9 mouse cellular contexts compared by ENCODE assay signal in genomic region chr2:155805231-155805924, GRCm38 (mm10). TPM values are rescaled to one million over a fixed set of nuclear protein-coding genes. Genes with fewer than 3 reads are reported as not detected.
A peak's percentile ranks its signal among the peaks of the same experiment; 100 is the strongest.
DNase-seq lines count a peak whose midpoint lies in the region; TF ChIP-seq lines count a peak whose summit lies in the region.
"Had no signal": no experiment of that assay in that cellular context is flagged by ENCODE, and none has a peak within 500 bp of the region (broad histone marks: within the 10 kb centered on the region; RNA-seq: fewer than 3 reads in every experiment).

No protein-coding gene starts in this region.

- intact Hi-C loops in left cerebral cortex, postnatal 4 days (cut with DNase I), result no loop called here
- intact Hi-C loops in left cerebral cortex, postnatal 14 days (cut with DNase I), result no loop called here
- intact Hi-C loops in gastrocnemius, adult 2 months (cut with DNase I), result no loop called here

- H3K27ac ChIP-seq in gastrocnemius, adult 2 months, result peak overlapping the region; percentile 57
- H3K27ac ChIP-seq: embryonic facial prominence, embryonic 13.5 days had no signal

- TF ChIP-seq CTCF in gastrocnemius, adult 2 months (IDR thresholded peaks at IDR 0.05), result no peak

- H3K4me3 ChIP-seq in gastrocnemius, adult 2 months, result no peak overlapping the region
- H3K4me3 ChIP-seq: embryonic facial prominence, embryonic 13.5 days had no signal

- peak; percentile 94 for DNase-seq in left cerebral cortex, postnatal 4 days
- DNase-seq in left cerebral cortex, postnatal 14 days (ENCODE audit: low spot score in 2 of 2), result no peak
- DNase-seq in adrenal gland, adult 2 months, result peak; percentile 91
- DNase-seq in gastrocnemius, adult 2 months, result peak; percentile 86
- DNase-seq in lung, postnatal 36 days, result peak; percentile 55
- DNase-seq in thymus, postnatal 36 days, result no peak
- no peak for DNase-seq in T-cell, adult 2 months (ENCODE audit: low spot score)
- no peak for DNase-seq in right cerebral cortex, postnatal 25 days

RNA-seq across cellular contexts. Expression of gene BC029722, which starts 13.8 kb away (rescaled TPM):
- 10 to 100 TPM; 23.3 to 24.2 TPM for total RNA-seq in left cerebral cortex, postnatal 4 days (2021)
- total RNA-seq in left cerebral cortex, postnatal 14 days (2021), result 10 to 100 TPM; 45.7 to 50.3 TPM
- total RNA-seq in adrenal gland, adult 2 months (2021), result 100 to 1,000 TPM; 235 to 249 TPM
- 733 and 890 TPM in 2 replicates for polyA plus RNA-seq in adrenal gland, adult 2 months (2012; rRNA removed)
- 10 to 100 TPM; 25.8 to 27.8 TPM for total RNA-seq in gastrocnemius, adult 2 months (2021)

RNA-seq across cellular contexts. Expression of gene Eif6, which starts 21.3 kb away (rescaled TPM):
- 10 to 100 TPM; 94.6 to 98.0 TPM for total RNA-seq in left cerebral cortex, postnatal 4 days (2021)
- total RNA-seq in left cerebral cortex, postnatal 14 days (2021), result 10 to 100 TPM; 65.3 to 67.6 TPM
- 100 to 1,000 TPM; 145 to 164 TPM for total RNA-seq in adrenal gland, adult 2 months (2021)
- 183 and 185 TPM in 2 replicates for polyA plus RNA-seq in adrenal gland, adult 2 months (2012; rRNA removed)
- total RNA-seq in gastrocnemius, adult 2 months (2021), result 10 to 100 TPM; 41.0 to 46.7 TPM

RNA-seq across cellular contexts. Expression of gene Fam83c, which starts 29.3 kb away (rescaled TPM):
- not detected for total RNA-seq in left cerebral cortex, postnatal 4 days (2021)
- not detected for total RNA-seq in left cerebral cortex, postnatal 14 days (2021)
- total RNA-seq in adrenal gland, adult 2 months (2021), result under 1 TPM in 1 of 2 experiments, not detected in 1; 0.10 TPM
- polyA plus RNA-seq in adrenal gland, adult 2 months (2012; rRNA removed), result 0.03 and 0.04 TPM in 2 replicates
- total RNA-seq in gastrocnemius, adult 2 months (2021), result not detected

RNA-seq across cellular contexts. Expression of gene Mmp24, which starts 30.2 kb away (rescaled TPM):
- 100 to 1,000 TPM; 110 to 114 TPM for total RNA-seq in left cerebral cortex, postnatal 4 days (2021)
- 10 to 100 TPM; 45.8 to 50.0 TPM for total RNA-seq in left cerebral cortex, postnatal 14 days (2021)
- 1 to 10 TPM; 1.2 to 1.9 TPM for total RNA-seq in adrenal gland, adult 2 months (2021)
- polyA plus RNA-seq in adrenal gland, adult 2 months (2012; rRNA removed), result 1.4 and 2.0 TPM in 2 replicates
- total RNA-seq in gastrocnemius, adult 2 months (2021), result not detected

RNA-seq across cellular contexts. Expression of gene Procr, which starts 54.5 kb away (rescaled TPM):
- 1 to 10 TPM; 2.5 to 3.4 TPM for total RNA-seq in left cerebral cortex, postnatal 4 days (2021)
- total RNA-seq in left cerebral cortex, postnatal 14 days (2021), result 1 to 10 TPM; 1.8 to 1.9 TPM
- total RNA-seq in adrenal gland, adult 2 months (2021), result 10 to 100 TPM; 64.5 to 66.2 TPM
- 14.8 and 19.2 TPM in 2 replicates for polyA plus RNA-seq in adrenal gland, adult 2 months (2012; rRNA removed)
- total RNA-seq in gastrocnemius, adult 2 months (2021), result 10 to 100 TPM in 1 of 2 experiments, 1 to 10 TPM in 1; 9.9 to 21.3 TPM

Comparison
In these comparisons a context has a peak if more than half of its experiments do, and no peak if none do; other contexts are left out.
1. DNase-seq: peak in left cerebral cortex, postnatal 4 days (single experiment), adrenal gland, adult 2 months (single experiment), gastrocnemius, adult 2 months (single experiment) and lung, postnatal 36 days (single experiment); none in left cerebral cortex, postnatal 14 days (0 of 2), thymus, postnatal 36 days (0 of 2), T-cell, adult 2 months (single experiment) and right cerebral cortex, postnatal 25 days (single experiment).
2. RNA of gene BC029722, which starts 13.8 kb away (total RNA-seq): 235 to 249 TPM in adrenal gland, adult 2 months; 45.7 to 50.3 TPM in left cerebral cortex, postnatal 14 days, 25.8 to 27.8 TPM in gastrocnemius, adult 2 months and 23.3 to 24.2 TPM in left cerebral cortex, postnatal 4 days; every median in the first group is over 4 times any median in the second.